Mouse (Mus musculus): ENCODE data around the gene Hsf2bp.

DNA sequence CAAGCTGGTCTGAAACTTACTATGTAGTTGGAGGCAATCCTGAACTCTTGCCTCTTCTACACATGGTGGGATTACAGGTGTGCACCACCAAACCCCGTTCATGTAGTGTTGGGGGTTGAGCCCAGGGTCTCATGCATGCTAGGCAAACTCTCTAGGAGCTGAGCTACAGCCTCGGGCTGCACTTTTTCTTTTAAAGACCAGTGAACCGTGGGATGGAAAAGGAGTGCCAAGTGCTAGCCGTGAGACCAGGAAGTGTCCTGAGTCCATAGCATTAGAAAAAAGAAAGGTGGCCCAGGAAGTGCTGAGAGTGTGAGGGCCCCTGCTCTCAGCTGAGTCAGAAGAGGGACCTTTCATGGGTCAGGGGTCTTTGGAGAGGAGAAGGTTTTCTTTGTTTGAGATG lies 111.9 kb downstream of the Hsf2bp start:
- TF ChIP-seq CTCF (conservative IDR thresholded peaks at IDR 0.05; ENCODE audit: insufficient read depth, insufficient read length, low read depth, low read length) (no peak), POLR2A (IDR thresholded peaks at IDR 0.05; ENCODE audit: low read depth, low read length) (no peak)

All from kidney, adult 2 months (tissue).